Mouse (Mus musculus): ENCODE data around the gene Aspdh. TPM values are rescaled to one million over a fixed set of nuclear protein-coding genes. Genes with fewer than 3 reads are reported as not detected.

The Aspdh gene
- polyA plus RNA-seq, 1 experiment from 2014 or later, result 0.21 TPM

DNA sequence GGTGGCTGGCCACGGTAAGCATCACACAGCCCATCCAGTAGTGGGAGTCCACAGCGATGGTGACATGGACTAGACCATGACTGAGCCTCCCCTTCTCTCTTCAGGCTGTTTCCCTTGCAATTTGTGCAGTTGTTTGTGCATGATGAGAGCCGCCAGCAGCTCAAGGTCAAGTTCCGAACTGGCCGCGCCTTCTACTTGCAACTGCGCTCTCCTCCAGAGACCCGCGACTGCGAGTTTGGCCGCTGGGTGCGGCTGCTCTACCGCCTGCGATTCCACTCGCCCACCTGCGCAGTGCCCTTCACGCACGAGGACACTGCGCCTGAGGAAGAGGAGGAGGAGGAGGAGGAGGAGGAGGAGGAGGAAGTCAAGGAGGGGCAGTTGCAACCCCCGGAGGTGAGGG is 34.9 kb downstream of the Aspdh start:
- peaks cover 5% of the 10 kb centered on the region for H3K4me1 ChIP-seq (replicated peaks; ENCODE audit: control insufficient read depth, insufficient read depth)
- H3K4me3 ChIP-seq (ENCODE audit: low read depth, low read length), result no peak overlapping the region
- ATAC-seq (ENCODE audit: low FRiP score, low TSS enrichment), result no peak
- WGBS, result 48% methylated on average over 20 of the region's 20 CpGs
- no peaks in the 10 kb centered on the region for H3K9me3 ChIP-seq (ENCODE audit: control insufficient read depth, low read length)
- no peaks in the 10 kb centered on the region for H3K36me3 ChIP-seq (ENCODE audit: control insufficient read depth, insufficient read depth, low read length)
- no peak for DNase-seq (ENCODE audit: low spot score)
- no peak overlapping the region for H3K9ac ChIP-seq (ENCODE audit: low read length)
- no peak overlapping the region for H3K4me2 ChIP-seq (replicated peaks; ENCODE audit: low read depth)
- H3K27me3 ChIP-seq (ENCODE audit: control insufficient read depth, insufficient read depth, low read length), result no peaks in the 10 kb centered on the region
- TF ChIP-seq EP300 (optimal IDR thresholded peaks at IDR 0.05) (no peak), CTCF (IDR thresholded peaks at IDR 0.05; ENCODE audit: low read depth) (no peak)
- no peak overlapping the region for H3K27ac ChIP-seq (replicated peaks)

DNA sequence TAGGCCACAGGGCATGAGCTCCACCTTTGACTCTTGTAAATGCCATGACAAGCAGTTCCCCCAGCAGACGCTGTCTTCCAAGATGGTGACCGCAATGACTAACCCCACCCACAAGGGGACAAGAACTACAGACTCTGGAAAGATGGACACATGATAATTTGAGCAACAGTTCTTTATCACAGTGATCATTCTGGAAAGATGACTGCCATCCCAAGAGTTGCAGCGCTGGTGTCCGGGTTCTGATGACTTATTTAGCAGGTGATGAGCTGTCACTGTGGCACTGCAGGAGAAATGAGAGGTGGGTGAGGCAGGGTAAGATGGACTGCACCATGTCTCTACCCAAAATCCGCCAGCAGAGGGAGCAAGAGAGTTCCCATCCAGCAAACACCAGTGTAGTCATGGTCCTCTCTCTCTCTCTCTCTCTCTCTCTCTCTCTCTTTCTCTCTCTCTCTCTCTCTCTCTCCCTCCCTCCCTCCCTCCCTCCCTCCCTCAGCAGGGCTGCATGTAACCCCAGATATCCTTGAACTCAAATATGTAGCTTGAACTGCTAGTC is 36.4 kb downstream of the Aspdh start:
- no peaks in the 10 kb centered on the region for H3K36me3 ChIP-seq (ENCODE audit: control insufficient read depth, insufficient read depth, low read length)
- ATAC-seq (ENCODE audit: low FRiP score, low TSS enrichment) (no peak; the same call in 1 of the 2 replicates), DNase-seq (ENCODE audit: low spot score) (peak; percentile 75)
- no peaks in the 10 kb centered on the region for H3K27me3 ChIP-seq (ENCODE audit: control insufficient read depth, insufficient read depth, low read length)
- no peaks in the 10 kb centered on the region for H3K4me1 ChIP-seq (replicated peaks; ENCODE audit: control insufficient read depth, insufficient read depth)
- no peak overlapping the region for H3K4me3 ChIP-seq (ENCODE audit: low read depth, low read length)
- no peak overlapping the region for H3K9ac ChIP-seq (ENCODE audit: low read length)
- peak; percentile 82 for TF ChIP-seq CTCF (IDR thresholded peaks at IDR 0.05; ENCODE audit: low read depth)
- TF ChIP-seq EP300 (optimal IDR thresholded peaks at IDR 0.05), result no peak
- no peak overlapping the region for H3K27ac ChIP-seq (replicated peaks)
- H3K4me2 ChIP-seq (replicated peaks; ENCODE audit: low read depth), result no peak overlapping the region
- 34% methylated on average over 5 of the region's 5 CpGs for WGBS
- no peaks in the 10 kb centered on the region for H3K9me3 ChIP-seq (ENCODE audit: control insufficient read depth, low read length)

DNA sequence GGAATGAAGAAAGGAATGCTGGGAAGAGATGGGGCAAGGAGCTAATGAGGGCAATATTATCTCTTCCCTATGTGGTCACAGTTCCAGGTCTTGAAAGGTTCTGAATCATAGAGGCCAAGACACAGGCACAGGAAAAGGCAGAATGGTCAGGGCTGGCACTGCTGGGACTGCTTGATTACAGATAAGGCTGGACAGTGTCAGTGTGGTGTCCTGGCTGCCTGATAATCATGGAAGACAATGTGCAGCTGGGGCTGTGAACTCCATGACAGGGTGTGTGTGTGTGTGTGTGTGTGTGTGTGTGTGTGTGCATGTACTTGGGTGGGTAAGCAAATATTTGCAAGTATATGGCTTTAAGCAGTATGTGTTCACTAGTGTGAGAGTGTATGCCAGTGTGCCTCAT is 42.3 kb downstream of the Aspdh start:
- Histone ChIP-seq H3K9me3 (ENCODE audit: control insufficient read depth, low read length) (no peaks in the 10 kb centered on the region), H3K36me3 (ENCODE audit: control insufficient read depth, insufficient read depth, low read length) (no peaks in the 10 kb centered on the region), H3K4me3 (ENCODE audit: low read depth, low read length) (no peak overlapping the region), H3K4me2 (replicated peaks; ENCODE audit: low read depth) (no peak overlapping the region), H3K27me3 (ENCODE audit: control insufficient read depth, insufficient read depth, low read length) (no peaks in the 10 kb centered on the region), H3K4me1 (replicated peaks; ENCODE audit: control insufficient read depth, insufficient read depth) (no peaks in the 10 kb centered on the region), H3K27ac (replicated peaks) (no peak overlapping the region), H3K9ac (ENCODE audit: low read length) (no peak overlapping the region)
- DNase-seq (ENCODE audit: low spot score) (no peak), ATAC-seq (ENCODE audit: low FRiP score, low TSS enrichment) (no peak)
- no peak for TF ChIP-seq EP300 (optimal IDR thresholded peaks at IDR 0.05)
- no peak for TF ChIP-seq CTCF (IDR thresholded peaks at IDR 0.05; ENCODE audit: low read depth)

Small RNA genes within 50 kb of the gene (microRNA-seq; reads per million reads assigned to microRNA genes)
- not detected for gene Mir7052

Other genes with a start within 250 kb of the Aspdh start
- not detected in 2 replicates for gene Klk1b5, start 249.4 kb upstream of the Aspdh start, polyA plus RNA-seq (2015; fragmentation: Nextera tagmentation; extraction: Ambion mirVana)
- gene Klk1, start 240.0 kb upstream of the Aspdh start, polyA plus RNA-seq (2015; fragmentation: Nextera tagmentation; extraction: Ambion mirVana), result 9.7 and 10.7 TPM in 2 replicates
- gene Gm36864, start 229.2 kb upstream of the Aspdh start, polyA plus RNA-seq (2015; fragmentation: Nextera tagmentation; extraction: Ambion mirVana), result 0.13 TPM in 1 of 2 replicates, not detected in the other
- 0.57 and 0.65 TPM in 2 replicates for gene 1700028J19Rik, start 218.7 kb upstream of the Aspdh start, polyA plus RNA-seq (2015; fragmentation: Nextera tagmentation; extraction: Ambion mirVana)
- gene 2410002F23Rik, start 218.7 kb upstream of the Aspdh start, polyA plus RNA-seq (2015; fragmentation: Nextera tagmentation; extraction: Ambion mirVana), result 52.9 and 60.0 TPM in 2 replicates
- gene Acp4, start 208.0 kb upstream of the Aspdh start, polyA plus RNA-seq (2015; fragmentation: Nextera tagmentation; extraction: Ambion mirVana), result not detected in 2 replicates
- not detected in 2 replicates for gene Gm15517, start 203.9 kb upstream of the Aspdh start, polyA plus RNA-seq (2015; fragmentation: Nextera tagmentation; extraction: Ambion mirVana)
- gene Clec11a, start 158.5 kb upstream of the Aspdh start, polyA plus RNA-seq (2015; fragmentation: Nextera tagmentation; extraction: Ambion mirVana), result 11.1 and 11.4 TPM in 2 replicates
- gene Shank1, start 155.1 kb upstream of the Aspdh start, polyA plus RNA-seq (2015; fragmentation: Nextera tagmentation; extraction: Ambion mirVana), result 0.53 and 0.61 TPM in 2 replicates
- 1.2 and 1.4 TPM in 2 replicates for gene Syt3, start 81.3 kb upstream of the Aspdh start, polyA plus RNA-seq (2015; fragmentation: Nextera tagmentation; extraction: Ambion mirVana)
- gene 1700008O03Rik, start 79.6 kb upstream of the Aspdh start, polyA plus RNA-seq (2015; fragmentation: Nextera tagmentation; extraction: Ambion mirVana), result 0.68 and 0.75 TPM in 2 replicates
- gene Lrrc4b, start 36.4 kb upstream of the Aspdh start, polyA plus RNA-seq (2015; fragmentation: Nextera tagmentation; extraction: Ambion mirVana), result 0.36 and 0.52 TPM in 2 replicates
- gene Josd2, start 2.6 kb downstream of the Aspdh start, polyA plus RNA-seq (2015; fragmentation: Nextera tagmentation; extraction: Ambion mirVana), result 32.8 and 33.7 TPM in 2 replicates
- 60.7 and 65.5 TPM in 2 replicates for gene Emc10, start 31.1 kb downstream of the Aspdh start, polyA plus RNA-seq (2015; fragmentation: Nextera tagmentation; extraction: Ambion mirVana)
- 5.9 and 8.3 TPM in 2 replicates for gene Fam71e1, start 31.2 kb downstream of the Aspdh start, polyA plus RNA-seq (2015; fragmentation: Nextera tagmentation; extraction: Ambion mirVana)
- gene Mybpc2, start 59.3 kb downstream of the Aspdh start, polyA plus RNA-seq (2015; fragmentation: Nextera tagmentation; extraction: Ambion mirVana), result 0.21 and 0.32 TPM in 2 replicates
- gene Spib, start 66.7 kb downstream of the Aspdh start, polyA plus RNA-seq (2015; fragmentation: Nextera tagmentation; extraction: Ambion mirVana), result 0.13 and 0.22 TPM in 2 replicates
- gene Pold1, start 83.5 kb downstream of the Aspdh start, polyA plus RNA-seq (2015; fragmentation: Nextera tagmentation; extraction: Ambion mirVana), result 18.7 and 18.9 TPM in 2 replicates
- gene Nr1h2, start 88.6 kb downstream of the Aspdh start, polyA plus RNA-seq (2015; fragmentation: Nextera tagmentation; extraction: Ambion mirVana), result 56.5 and 59.7 TPM in 2 replicates
- 0.50 and 0.55 TPM in 2 replicates for gene Napsa, start 107.0 kb downstream of the Aspdh start, polyA plus RNA-seq (2015; fragmentation: Nextera tagmentation; extraction: Ambion mirVana)
- 0.06 and 0.10 TPM in 2 replicates for gene Kcnc3, start 125.3 kb downstream of the Aspdh start, polyA plus RNA-seq (2015; fragmentation: Nextera tagmentation; extraction: Ambion mirVana)
- gene Myh14, start 205.5 kb downstream of the Aspdh start, polyA plus RNA-seq (2015; fragmentation: Nextera tagmentation; extraction: Ambion mirVana), result 28.1 and 28.4 TPM in 2 replicates
- not detected in 2 replicates for gene Izumo2, start 243.4 kb downstream of the Aspdh start, polyA plus RNA-seq (2015; fragmentation: Nextera tagmentation; extraction: Ambion mirVana)